Mouse (Mus musculus) spleen, adult 18-20 months (tissue): ENCODE measurements around the gene Mapk1.
"Not testable (repeated sequence)": the region's sequence is repeated elsewhere in the genome, so short reads cannot be mapped to it uniquely, and the experiment has no call there.

Experiments
- DNase-seq, 2 experiments: peaks; one replicate each; pipeline ENCODE4 v3.0.0; 2022; ENCODE audit warnings: mixed read lengths in 2 of 2

Mapk1 gene

DNA sequence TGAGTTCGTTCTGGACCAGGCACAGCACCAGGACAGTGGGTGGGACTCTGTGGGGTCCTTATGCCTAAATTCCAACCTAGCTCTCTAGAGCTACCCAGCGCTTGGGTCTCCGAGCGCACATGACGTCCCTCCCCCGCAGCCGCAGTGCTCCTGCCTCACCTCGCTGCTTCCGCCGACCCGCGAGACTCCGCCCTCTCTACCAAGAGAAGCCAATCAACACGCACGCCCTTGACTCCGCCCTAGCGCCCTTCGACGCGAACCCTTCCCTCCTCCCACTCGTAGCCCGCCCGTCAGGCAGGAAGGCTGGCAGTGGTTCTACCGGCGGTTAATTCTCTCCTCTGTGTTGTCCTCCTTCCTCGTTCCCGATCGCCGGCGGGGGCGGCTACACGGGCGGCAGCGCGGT is at the start of gene Mapk1:
Gene Mapk1, plus strand, starts transcription at position 252 of the 403 bp plus-strand sequence.
- peak; percentile 93 to 94 for DNase-seq

DNA sequence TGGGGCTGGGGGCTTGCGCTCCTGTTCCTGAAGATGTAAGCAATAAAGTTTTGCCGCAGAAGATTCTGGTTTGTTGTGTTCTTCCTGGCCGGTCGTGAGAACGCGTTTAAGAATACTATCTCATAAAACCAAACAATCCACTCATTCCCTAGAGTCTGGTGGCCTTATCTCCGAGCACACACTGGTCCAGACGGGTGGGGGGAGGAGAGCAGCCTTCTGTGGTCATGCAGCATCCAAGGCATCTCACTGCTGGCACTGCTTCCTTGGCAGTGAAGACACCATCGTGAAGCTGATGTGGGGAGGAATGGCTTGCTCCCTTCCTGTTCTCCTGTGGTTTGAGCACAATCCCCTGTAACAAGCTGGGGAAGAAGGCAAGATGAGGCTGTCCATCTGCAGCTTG is 43.6 kb upstream of the Mapk1 start:
- DNase-seq: no peak

DNA sequence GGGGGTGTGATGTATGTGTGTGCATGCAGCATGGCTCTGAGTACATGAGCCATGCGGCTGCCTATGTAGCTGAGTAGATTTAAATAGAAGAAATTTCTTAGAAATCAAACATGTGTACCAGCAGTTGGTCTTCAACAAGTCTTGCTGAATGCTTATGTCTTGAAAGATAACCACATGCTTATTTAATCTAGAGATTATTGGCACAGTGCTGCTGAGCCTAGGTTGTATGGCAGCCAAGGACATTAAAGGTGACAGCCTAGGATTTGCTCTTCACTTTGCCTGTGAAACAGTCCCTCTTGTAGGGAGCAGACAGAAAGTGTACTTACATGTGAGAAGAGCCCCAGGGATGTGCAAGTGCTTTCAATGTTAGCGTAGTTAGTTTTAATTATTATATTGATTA is 42.1 kb upstream of the Mapk1 start:
- no peak for DNase-seq

DNA sequence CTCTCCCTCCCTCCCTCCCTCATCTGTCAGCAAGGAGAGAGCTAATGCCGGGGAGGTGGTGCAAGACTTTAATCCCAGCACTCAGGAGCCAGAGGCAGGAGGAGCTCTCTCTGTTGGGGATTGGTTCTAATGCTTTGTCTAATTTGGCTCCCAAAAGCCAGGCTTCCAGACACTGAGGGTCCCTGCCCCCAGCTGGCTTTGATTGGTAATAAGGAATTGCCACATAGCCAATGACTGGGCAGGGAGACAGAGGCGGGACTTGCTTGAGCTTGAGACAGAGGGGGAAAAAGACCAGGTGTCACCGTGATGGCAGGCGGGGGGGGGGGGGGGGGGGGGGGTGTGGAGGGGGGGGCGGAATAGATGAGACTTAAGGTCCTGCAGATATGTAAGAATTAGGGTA is 24.6 kb upstream of the Mapk1 start:
- no peak for DNase-seq

DNA sequence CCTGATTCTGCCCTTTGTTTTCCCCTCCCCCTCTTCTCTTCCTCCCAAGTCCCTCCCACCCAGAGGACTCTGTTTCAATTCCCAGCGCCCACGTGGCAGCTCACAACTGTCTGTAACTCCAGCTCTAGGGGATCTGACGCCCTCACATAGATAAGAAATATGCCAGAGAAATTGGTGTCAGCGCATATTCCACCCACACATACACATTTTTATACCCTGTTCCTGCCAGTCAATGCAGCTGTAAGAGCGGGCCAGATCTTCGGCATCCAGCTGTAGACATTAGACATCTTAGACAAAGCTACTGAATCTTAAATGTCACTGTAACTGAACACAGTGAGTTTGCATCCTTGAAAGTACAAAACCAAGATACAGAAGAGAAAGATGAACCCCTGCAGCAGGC is 23.3 kb upstream of the Mapk1 start:
- no peak for DNase-seq

DNA sequence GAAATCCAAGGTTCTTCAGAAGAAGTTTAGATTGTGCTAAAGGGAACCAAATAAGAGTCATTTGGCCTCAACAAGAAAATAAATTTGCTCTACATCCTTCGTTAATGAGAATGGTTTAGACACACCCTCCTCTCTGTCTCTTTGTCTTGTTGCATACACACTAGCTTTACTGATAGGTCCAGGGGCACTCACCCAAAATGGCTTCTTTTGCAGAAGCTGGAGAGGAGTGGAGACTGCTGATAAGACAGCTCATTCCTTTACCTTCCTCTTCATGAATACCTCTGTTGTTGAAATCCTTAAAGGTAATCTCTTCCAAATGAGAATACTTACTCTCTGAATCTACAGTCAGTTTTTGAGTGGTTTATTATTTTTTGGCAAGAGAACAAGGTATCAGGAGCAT is 18.0 kb upstream of the Mapk1 start:
- DNase-seq: no peak

DNA sequence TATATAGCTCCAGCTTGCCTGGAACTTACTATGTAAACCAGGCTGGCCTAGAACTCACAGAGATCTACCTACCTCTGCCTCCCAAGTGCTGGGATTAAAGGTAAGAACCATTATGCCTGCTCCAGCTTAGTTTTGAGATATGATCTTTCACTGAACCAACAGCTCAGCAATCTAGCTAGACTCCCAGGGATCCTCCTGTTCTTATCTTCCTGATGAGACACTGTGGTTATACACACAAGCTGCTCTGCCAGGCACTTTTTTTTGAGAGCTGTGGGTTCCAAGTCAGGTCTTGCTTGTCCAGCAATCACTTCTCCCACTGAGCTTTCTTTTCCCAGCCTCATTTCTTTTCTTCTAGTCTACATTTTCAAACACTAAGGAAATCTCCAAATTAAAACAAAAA is 16.9 kb upstream of the Mapk1 start:
- DNase-seq: no peak

DNA sequence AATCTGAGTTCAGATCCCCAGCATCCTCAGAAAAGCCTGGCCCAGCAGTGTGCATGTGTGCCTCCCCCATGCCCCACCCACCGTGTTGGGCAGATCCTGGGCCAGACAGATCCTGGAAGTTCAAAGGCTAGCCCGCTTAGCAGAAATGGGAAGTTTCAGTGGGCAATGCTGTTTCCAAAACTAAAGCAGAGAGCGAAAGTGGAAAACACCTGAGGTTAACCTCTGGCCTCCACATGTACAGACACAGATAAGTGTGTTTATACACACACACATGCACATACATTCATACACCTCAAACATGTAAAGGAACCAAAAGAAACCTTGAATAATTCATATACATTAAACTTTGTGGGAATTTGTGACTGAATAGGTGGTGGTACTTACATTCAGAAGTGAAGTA is 5.1 kb upstream of the Mapk1 start:
- no peak for DNase-seq

DNA sequence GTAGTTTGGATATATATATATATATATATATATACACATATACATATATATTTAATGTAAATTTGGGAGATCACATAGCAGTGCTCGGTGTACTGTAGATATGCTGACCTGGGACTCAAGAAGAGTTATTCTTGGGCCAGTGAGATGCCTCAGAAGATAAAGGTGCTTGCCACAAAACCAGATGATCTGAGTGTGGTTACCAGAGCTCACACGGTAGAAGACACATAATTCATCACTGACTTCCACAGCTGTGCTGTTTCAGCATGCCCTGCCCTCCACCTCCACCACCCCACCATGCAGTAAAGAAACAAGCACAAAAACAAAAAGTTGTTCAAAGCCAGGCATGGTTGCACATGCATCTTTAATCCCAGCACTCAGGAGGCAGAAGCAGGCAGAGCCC is 4.4 kb upstream of the Mapk1 start:
- DNase-seq: no peak

DNA sequence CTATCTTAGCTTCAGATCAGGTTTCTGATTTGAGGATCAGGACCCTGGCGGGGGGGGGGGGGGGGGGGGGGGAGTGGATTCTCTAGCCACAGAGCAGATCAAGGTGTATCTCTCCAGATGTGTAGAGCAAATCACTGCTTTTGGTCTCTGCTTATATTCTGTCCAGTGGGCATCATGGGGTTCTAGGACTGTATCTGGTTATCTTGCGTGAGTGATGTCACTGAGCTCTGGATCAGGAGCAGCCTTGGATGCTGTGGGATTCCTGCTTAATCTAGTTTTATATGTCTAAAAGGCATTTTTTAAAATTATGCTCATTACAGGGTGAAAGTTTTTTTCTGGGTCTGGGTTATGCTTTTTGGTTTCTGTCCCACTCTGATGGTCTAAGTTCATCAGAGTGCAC is 546 bp upstream of the Mapk1 start:
- DNase-seq: no peak

DNA sequence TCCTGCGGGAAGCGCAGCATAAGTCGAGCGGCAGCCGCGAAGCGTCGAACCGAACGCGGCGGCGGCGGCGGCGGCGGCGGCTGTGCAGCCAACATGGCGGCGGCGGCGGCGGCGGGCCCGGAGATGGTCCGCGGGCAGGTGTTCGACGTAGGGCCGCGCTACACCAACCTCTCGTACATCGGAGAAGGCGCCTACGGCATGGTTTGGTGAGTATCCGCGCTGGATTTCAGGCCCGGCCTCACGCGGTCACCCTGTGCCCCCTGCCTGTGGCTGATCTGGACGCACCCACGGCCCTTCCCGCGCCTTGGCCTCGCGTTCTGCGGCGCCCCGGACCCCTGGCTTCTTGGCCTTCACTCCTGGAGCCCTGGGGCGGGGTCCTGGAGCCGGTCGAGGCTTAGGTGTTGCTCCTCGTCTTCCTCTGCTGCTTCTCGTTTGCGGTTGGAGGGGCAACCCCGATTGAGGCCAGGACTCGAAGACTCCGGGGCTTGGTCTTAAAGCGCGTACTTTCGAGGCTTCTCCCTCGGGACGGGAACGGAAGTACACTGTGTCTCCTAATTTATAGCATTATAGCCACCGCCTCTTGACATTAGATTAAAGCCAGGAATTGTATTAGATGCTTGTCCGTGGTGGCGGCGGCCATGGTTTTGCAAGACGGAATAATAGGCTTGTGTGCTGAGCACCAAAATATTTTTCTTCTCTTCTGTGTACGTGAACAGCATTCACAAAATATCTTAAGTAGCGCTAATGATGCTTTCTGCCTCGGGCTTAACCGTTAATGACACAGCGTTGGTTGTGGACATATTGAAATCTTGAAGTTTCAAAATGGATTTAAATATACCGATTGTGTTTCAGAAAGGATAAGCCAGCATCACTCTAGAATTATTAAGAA is 596 bp downstream of the Mapk1 start:
- peak; percentile 67 to 71 for DNase-seq

DNA sequence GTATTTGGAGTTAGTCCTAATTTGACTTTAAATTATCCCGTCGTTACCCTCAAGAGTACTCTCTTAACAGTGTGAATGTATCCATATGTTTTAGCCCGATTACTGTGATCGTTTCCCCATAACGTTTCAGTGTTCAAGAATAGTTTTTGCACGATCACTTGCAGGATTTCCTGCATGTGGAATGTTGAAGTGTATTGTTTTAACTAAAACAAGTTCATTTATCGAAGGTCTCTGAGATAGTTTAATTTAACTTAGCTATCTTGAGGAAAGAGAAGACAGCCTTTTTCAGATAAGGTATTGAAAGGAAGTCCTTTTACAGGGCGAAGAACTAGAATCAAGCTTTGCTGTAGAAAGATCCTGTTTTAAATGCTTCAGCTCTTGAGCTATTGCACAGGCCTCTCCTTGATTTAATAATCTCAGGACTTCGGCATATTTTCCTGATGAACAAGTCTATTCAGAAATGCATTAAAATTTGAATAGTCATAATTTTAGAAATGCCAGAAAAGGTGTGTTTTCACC is 1.3 kb downstream of the Mapk1 start:
- DNase-seq: no peak

DNA sequence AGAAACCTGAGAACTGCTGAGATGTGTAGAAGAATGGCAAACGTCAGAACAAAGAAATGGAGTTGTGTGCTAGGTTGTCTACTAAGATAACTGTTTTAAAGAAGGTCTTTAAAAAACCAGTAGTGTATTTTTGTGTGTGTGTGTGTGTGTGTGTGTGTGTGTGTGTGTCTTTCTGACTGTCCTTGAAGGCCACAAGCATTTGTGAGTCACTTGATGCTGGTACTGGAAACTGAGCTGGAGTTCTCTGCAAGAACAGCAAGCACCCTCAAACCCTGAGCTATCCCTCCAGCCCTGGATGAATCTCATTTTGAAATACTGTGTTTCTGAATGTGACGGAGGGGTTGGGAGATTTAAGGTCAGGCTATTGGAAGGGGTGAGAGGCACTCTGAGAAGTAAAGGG is 4.1 kb downstream of the Mapk1 start:
- no peak for DNase-seq

DNA sequence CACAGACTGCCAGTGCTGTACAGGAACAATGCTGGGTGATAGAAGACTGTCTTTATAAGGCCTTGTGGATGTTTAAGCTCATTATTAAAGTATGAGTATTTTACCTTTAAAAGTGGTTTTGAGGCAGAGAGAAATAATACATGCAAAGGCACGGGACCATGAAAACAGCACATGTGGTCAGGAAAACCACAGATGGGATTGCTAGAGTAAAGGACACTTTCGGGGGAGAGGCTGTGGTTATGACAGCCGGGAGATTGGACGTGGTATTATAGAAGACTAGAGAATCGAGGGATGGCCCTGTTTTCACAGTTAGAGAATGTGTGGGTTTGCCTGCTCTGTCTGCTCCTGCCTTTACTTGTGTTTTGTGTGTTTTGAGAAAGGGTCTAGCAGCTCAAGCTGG is 5.7 kb downstream of the Mapk1 start:
- no peak for DNase-seq

DNA sequence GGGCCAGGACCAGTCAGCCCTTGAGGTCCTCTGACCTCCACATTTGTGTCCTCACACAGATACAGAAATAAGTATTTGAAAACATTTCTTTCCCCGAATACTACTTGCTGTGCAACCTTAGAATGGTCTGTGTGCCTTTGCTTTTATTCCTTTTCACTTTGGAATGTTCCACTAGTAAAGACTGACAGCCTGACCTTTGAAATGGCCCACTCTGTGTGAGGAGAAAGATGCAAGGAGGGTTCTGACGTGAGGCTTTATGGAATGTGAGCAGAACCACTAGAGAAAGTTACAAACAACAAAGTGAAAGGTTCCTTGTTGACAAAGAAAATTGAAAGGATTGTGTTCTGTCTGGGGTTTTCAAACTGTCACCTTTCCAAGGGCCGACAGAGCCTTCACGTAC is 6.8 kb downstream of the Mapk1 start:
- no peak for DNase-seq

DNA sequence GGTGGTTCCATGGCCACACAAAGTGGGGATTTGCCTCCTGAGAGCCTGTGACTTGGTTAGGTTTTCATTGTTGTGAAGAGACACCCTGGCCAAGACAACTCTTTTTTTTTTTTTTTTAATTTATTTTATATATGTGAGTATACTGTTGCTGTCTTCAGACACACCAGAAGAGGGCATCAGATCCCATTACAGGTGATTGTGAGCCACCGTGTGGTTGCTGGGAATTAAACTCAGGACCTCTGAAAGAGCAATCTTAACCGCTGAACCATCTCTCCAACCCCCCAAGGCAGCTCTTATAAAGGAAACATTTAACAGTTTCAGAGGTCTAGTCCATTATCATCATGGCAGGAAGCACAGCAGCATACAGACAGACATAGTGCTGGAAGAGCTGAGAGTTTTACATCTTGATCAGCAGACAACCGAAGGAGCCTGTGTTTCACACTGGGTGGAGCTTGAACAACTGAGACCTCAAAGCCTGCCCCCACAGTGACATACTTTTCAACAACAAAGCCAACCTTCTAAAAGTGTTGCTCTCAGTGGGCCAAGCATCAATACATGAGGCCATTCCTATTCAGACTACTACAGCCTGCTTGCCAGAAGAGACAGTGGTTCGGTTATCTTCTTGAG is 11.4 kb downstream of the Mapk1 start:
- DNase-seq: no peak

DNA sequence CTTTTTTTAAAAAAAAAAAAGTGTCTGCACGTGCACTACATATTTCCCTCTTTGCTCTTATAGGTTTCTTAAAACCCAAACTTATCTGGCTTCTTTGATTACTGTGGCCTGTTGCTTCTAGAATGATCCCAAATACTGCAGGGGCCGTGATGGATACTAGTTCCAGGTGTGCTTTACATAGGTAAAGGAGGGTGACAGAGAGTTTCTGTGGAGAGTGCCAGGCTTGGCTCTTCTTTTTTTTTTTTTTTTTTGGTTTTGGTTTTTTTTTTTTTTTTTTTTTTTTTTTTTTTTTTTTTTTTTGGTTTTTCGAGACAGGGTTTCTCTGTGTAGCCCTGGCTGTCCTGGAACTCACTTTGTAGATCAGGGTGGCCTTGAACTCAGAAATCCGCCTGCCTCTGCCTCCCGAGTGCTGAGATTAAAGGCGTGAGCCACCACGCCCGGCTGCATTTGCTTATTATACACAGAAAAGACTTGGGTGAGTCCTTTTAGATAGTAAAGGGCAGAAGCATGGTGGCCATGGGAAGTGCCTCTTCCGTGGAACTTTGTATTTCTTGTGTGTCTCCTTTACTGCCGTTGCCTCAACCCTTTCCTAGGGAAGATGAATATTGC is 13.0 kb downstream of the Mapk1 start:
- not testable (repeated sequence) for DNase-seq

DNA sequence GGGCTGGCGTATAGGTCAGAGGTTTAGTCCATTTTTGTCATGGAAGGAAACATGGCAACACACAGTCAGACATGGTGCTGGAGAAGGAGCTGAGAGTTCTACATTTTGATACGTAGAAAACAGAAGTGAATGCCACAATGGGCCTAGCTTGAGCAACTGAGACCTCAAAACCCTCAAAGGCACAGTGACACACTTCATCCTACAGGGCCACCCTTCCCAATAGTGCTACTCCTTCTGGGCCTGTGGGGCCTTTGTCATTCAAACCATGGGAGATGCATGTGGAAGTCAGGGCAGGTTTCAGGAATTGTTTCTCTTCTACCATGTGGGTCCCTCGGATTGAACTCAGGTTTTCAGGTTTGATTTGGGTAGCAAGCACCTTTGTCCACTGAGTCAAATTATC is 17.9 kb downstream of the Mapk1 start:
- no peak for DNase-seq

DNA sequence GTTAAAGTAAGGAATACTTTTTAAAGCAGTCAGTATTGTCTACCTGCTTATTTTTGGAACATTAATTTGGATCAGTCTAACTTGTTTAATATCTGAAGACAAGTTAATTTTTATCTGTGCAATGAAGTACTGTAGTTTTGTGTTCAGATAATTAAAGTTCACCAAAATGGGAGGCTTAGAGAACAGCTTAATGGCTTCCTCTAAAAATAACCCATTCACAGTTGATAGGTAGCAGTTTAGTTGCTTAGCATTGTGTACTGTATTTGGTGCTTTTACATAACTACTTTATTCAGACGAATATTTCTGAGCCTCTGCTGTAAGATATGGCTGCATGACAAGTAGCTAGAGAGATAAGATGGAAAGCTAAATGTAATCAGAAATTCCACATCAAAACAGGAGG is 23.9 kb downstream of the Mapk1 start:
- DNase-seq: no peak

DNA sequence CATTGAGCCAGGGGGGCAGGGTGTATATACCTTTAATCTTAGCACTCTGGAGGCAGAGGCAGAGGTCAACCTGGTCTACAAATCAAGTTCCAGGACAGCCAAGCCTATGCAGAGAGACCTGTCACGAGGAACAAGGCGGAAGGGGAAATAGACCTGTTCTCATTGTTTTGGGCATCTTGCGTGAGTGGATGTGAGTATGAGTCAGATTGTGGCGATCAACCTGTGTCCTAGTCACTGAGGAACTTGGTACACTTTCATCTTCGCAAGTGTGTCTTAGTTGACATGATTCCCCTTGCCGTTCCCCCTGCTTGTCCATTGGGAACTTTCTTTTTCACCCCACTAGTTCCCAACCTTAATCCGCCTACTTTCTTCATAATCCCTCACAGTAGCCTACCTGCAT is 26.9 kb downstream of the Mapk1 start:
- no peak for DNase-seq

DNA sequence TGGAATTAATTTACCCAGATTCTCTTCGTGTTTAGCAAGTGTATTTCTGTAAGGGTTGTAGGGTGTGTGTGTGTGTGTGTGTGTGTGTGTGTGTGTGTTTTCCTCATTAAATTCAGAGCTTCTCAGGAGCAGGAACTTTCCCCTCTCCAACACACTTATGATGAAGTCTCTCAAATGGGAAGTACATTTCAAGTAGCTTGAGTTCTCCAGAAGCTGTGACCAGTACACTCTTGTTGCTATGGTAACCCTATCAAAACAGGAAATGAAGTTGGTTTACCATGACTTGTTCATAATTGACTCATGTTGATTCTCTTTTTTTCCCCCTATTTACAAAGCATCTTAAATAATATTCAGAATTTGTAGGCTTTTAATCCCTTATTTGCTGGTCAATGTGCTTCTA is 29.4 kb downstream of the Mapk1 start:
- DNase-seq: no peak

DNA sequence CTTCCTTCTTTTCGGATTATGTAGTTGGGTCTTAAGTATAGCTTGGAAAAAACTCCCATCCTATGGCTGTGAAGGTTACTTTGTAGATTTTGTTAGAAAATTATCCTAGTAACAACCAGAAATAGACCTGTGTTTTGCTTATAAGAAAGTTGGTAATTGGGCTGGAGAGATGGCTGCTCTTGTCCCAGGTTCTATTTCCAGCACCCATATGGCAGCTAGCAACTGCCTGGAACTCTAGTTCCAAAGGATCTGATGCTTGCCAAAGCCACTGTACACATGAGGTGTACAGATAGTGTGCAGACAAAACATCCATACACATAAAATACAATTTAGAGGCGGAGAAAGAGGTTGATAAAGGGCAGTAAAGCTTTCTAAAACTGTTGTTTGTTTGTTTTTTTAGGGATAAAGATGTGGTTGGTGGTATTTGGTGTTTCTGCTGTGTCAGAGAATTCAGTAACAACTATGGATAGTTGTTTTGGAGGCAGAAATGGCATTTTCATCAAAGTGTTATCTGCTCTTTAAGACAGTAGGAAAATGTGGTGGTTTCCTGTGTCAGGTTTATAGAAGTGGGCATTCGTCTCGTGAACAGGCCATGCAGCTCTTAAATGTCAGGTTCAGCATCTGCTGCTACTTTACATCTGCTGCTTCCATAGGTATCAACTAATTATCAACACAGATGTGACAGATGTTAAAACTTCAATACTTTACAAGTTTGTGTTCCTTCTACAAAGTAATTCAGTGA is 32.1 kb downstream of the Mapk1 start:
- no peak for DNase-seq

DNA sequence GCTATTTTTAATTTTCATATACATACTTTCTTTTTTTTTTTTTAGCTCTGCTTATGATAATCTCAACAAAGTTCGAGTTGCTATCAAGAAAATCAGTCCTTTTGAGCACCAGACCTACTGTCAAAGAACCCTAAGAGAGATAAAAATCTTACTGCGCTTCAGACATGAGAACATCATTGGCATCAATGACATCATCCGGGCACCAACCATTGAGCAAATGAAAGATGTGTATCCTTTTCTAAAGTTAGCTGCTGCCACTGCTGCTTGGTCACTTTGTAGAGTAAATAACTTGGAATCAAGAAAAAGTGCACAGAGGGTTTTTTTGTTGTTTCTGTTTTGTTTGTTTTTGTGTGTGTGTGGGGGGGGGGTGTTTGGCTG is 32.7 kb downstream of the Mapk1 start:
- no peak for DNase-seq
